Mouse (Mus musculus) myocyte (in vitro differentiated cells): ENCODE measurements around the gene Nup214. TPM values are rescaled to one million over a fixed set of nuclear protein-coding genes. Genes with fewer than 3 reads are reported as not detected.

ENCODE experiments used
- H3K27me3 ChIP-seq: one replicate; pipeline ENCODE4 v1.6.1; 2011; ENCODE audit not compliant: control insufficient read depth, insufficient read depth, insufficient read length
- H3K36me3 ChIP-seq: one replicate; pipeline ENCODE4 v1.6.1; 2011; ENCODE audit not compliant: control insufficient read depth, insufficient read depth
- H3K4me2 ChIP-seq: one replicate; pipeline ENCODE4 v1.6.1; 2011; ENCODE audit warnings: low read depth, control low read depth
- H3K4me3 ChIP-seq: one replicate; pipeline ENCODE4 v1.5.1; 2011; ENCODE audit warnings: mild to moderate bottlenecking, control low read depth, moderate library complexity
- H3K79me2 ChIP-seq: one replicate; pipeline ENCODE4 v1.6.1; 2011; ENCODE audit not compliant: control insufficient read depth, insufficient read depth
- H3ac ChIP-seq: one replicate; pipeline ENCODE4 v1.6.1; 2011; ENCODE audit not compliant: control insufficient read depth, insufficient read length
- CEBPB ChIP-seq: IDR thresholded peaks from 2 replicates; pipeline ENCODE4 v1.6.1; 2011; ENCODE audit warnings: mild to moderate bottlenecking, moderate library complexity; ENCODE audit not compliant: poor library complexity, insufficient read depth, severe bottlenecking
- E2F4 ChIP-seq: IDR thresholded peaks from one replicate; pipeline ENCODE4 v1.6.1; 2011; ENCODE audit warnings: mild to moderate bottlenecking, control low read depth, moderate library complexity; ENCODE audit not compliant: insufficient read depth
- MAX ChIP-seq: IDR thresholded peaks from one replicate; pipeline ENCODE4 v1.6.1; 2011; ENCODE audit warnings: low read depth, mild to moderate bottlenecking, control low read depth
- MYOD1 ChIP-seq, 3 experiments: IDR thresholded peaks; one replicate each; pipeline ENCODE4 v1.6.1; 2011; ENCODE audit warnings: control low read depth in 2 of 3, low read depth in 2 of 3, mild to moderate bottlenecking in 2 of 3, moderate library complexity in 1 of 3; ENCODE audit not compliant: insufficient read length in 2 of 3, control insufficient read depth in 1 of 3
- MYOG ChIP-seq, 3 experiments: IDR thresholded peaks; one replicate each; pipeline ENCODE4 v1.6.1; 2011; ENCODE audit warnings: control low read depth in 2 of 3, low read depth in 2 of 3, mild to moderate bottlenecking in 2 of 3; ENCODE audit not compliant: insufficient read length in 2 of 3, control insufficient read depth in 1 of 3, insufficient read depth in 1 of 3
- POLR2A ChIP-seq: IDR thresholded peaks from one replicate; pipeline ENCODE4 v1.6.1; 2011; ENCODE audit warnings: low read depth, mild to moderate bottlenecking, control low read depth, moderate library complexity; ENCODE audit not compliant: insufficient read length
- POLR2AphosphoS2 ChIP-seq: IDR thresholded peaks from one replicate; pipeline ENCODE4 v1.6.1; 2011; ENCODE audit warnings: low read depth, control low read depth; ENCODE audit not compliant: insufficient read length
- REST ChIP-seq: IDR thresholded peaks from one replicate; pipeline ENCODE4 v1.6.1; 2011; ENCODE audit warnings: mild to moderate bottlenecking, control low read depth, moderate library complexity; ENCODE audit not compliant: insufficient read depth, insufficient read length
- SRF ChIP-seq: IDR thresholded peaks from one replicate; pipeline ENCODE4 v1.6.1; 2011; ENCODE audit warnings: low read depth; ENCODE audit not compliant: control insufficient read depth, insufficient read length
- TCF12 ChIP-seq: IDR thresholded peaks from one replicate; pipeline ENCODE4 v1.6.1; 2011; ENCODE audit warnings: mild to moderate bottlenecking, control low read depth; ENCODE audit not compliant: poor library complexity, insufficient read depth, severe bottlenecking
- TCF3 ChIP-seq: IDR thresholded peaks from one replicate; pipeline ENCODE4 v1.6.1; 2011; ENCODE audit warnings: low read depth, control low read depth; ENCODE audit not compliant: insufficient read length
- USF1 ChIP-seq: IDR thresholded peaks from one replicate; pipeline ENCODE4 v1.6.1; 2011; ENCODE audit warnings: low read depth, mild to moderate bottlenecking, control low read depth, moderate library complexity
- polyA plus RNA-seq: library from polyadenylated mRNA; unstranded; fragments of >200 nt; fragmentation: generic; extraction: Trizol; gene quantifications from one replicate; pipeline ENCODE4 v1.2.1, GENCODE M21; 2012; ENCODE audit warnings: missing spikeins

Nup214 gene
- polyA plus RNA-seq, 1 experiment = 26.3 TPM

DNA sequence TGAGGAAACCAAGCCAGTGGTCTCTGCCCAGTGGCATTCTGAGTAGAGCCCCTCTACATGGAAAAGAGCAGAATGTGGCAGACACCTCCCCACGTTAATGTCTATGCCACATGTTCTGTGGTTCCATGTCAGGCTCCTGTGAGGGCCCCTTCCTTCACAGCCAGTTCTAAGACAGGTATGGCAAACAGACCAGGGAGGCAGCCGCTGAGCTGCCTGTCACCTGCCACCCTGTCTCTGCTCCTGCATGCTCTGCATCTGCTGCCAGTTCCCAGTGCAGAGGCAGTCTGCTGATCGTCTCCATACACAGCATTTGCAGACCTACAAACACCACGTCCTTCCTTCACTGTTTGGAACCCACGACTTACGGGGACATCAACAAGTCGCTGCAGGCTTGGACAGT, 78.2 kb downstream of the Nup214 start:
- Histone ChIP-seq H3ac (no peak overlapping the region), H3K36me3 (peaks cover 11% of the 10 kb centered on the region), H3K79me2 (no peaks in the 10 kb centered on the region), H3K27me3 (no peaks in the 10 kb centered on the region), H3K4me3 (no peak overlapping the region), H3K4me2 (no peak overlapping the region)
- TF ChIP-seq TCF12 (no peak), CEBPB (no peak), POLR2AphosphoS2 (no peak), MYOD1 (IDR thresholded peaks at IDR 0.05; ENCODE audit: control insufficient read depth in 1 of 3, insufficient read length in 2 of 3, low read depth in 2 of 3) (no peak), SRF (no peak), TCF3 (no peak), POLR2A (no peak), USF1 (no peak), REST (no peak), MYOG (IDR thresholded peaks at IDR 0.05; ENCODE audit: control insufficient read depth in 1 of 3, insufficient read depth in 1 of 3, insufficient read length in 2 of 3, low read depth in 2 of 3) (no peak), MAX (no peak), E2F4 (no peak)

DNA sequence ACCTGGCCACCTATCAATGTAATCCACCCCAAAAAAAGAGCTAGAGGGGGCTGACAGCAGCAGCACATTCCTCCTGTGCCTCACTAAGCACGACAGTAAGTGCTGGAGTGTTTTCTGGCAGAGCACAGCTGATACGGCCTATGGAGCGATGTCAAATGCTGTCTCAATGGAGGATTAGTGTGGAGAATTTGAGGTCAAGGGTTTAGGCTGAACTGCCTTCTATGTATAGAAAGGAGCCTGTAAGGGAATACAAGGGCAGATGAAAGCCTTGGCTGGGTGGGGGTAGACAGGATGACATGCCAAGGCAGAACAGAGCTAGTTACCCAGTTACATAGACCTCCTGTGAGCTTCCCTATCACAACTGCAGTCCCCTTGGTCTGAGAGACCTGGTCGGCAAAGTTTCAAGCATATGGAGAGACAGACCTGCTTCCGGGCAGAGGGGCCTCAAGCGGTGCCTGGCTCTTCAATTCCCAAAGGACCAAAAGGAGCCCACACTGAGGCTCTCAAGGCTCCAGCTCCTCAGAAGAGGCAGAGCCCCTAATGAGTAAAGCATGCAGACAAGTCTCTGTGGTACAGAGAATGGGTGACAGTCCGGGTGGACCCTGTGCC, 81.2 kb downstream of the Nup214 start:
- Histone ChIP-seq H3K4me3 (no peak overlapping the region), H3K36me3 (peaks cover 4% of the 10 kb centered on the region), H3ac (no peak overlapping the region), H3K79me2 (no peaks in the 10 kb centered on the region), H3K27me3 (peaks cover 12% of the 10 kb centered on the region), H3K4me2 (peak overlapping the region; percentile 30)
- TF ChIP-seq MYOG (IDR thresholded peaks at IDR 0.05; ENCODE audit: control insufficient read depth in 1 of 3, insufficient read depth in 1 of 3, insufficient read length in 2 of 3, low read depth in 2 of 3) (peak in 2 of 3 experiments; percentile 46 to 51), USF1 (no peak), SRF (no peak), REST (no peak), TCF12 (peak; percentile 57), TCF3 (no peak), MYOD1 (IDR thresholded peaks at IDR 0.05; ENCODE audit: control insufficient read depth in 1 of 3, insufficient read length in 2 of 3, low read depth in 2 of 3) (peak in 2 of 3 experiments; percentile 43 to 63), CEBPB (no peak), POLR2A (no peak), E2F4 (no peak), MAX (no peak), POLR2AphosphoS2 (no peak)

DNA sequence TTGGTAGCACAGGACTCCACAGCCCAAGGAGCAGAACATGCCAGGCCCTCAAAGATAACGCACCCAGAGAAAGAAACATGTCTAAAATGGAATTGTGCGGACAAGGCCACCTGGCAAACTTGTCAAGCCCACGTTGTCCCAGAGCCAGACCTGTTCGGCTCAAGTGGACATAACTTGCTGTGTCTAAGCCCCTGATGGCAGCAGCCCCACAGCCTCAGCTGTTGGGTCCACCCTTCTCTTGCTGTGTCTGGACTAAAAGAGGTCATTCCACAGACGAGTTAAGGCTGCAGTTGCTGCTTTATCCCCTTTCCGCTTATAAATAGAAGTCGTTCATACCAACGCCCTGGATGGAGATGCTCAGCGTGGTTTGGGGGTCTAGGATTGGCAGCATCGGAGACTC, 82.3 kb downstream of the Nup214 start:
- H3K4me2 ChIP-seq = peak overlapping the region; percentile 38
- H3ac ChIP-seq = no peak overlapping the region
- TF ChIP-seq POLR2A = no peak
- TF ChIP-seq TCF3 = peak; percentile 70
- peak; percentile 31 for TF ChIP-seq POLR2AphosphoS2
- no peak for TF ChIP-seq E2F4
- TF ChIP-seq MAX = no peak
- no peak for TF ChIP-seq USF1
- TF ChIP-seq MYOD1 (IDR thresholded peaks at IDR 0.05; ENCODE audit: control insufficient read depth in 1 of 3, insufficient read length in 2 of 3, low read depth in 2 of 3) = peak; percentile 56 to 96 (median 82)
- no peak for TF ChIP-seq CEBPB
- TF ChIP-seq REST = no peak
- TF ChIP-seq TCF12 = peak; percentile 87
- TF ChIP-seq SRF = no peak
- TF ChIP-seq MYOG (IDR thresholded peaks at IDR 0.05; ENCODE audit: control insufficient read depth in 1 of 3, insufficient read depth in 1 of 3, insufficient read length in 2 of 3, low read depth in 2 of 3) = peak; percentile 85 to 95 (median 88)

DNA sequence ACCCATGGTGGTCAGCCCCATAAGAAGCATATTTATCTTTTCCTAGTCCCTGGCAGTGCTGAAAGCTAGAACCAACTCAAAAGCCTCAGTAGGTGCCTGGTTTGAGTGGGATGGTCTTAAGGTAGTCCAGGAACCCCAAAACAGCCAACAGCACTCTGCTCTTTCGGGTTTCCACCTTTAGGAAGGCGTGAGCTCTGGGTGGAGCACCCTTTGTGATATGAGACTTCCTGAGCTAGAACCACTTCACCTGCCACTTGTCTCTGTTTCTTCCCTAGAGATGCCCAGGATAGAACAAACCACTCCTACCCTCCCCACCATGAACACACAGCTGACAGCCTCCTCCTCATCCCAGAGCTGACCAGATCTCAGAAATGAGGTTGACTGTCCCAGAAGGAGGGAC, 83.1 kb downstream of the Nup214 start:
- Histone ChIP-seq H3K79me2 (no peaks in the 10 kb centered on the region), H3K4me3 (no peak overlapping the region), H3K4me2 (peak overlapping the region; percentile 38), H3ac (no peak overlapping the region), H3K27me3 (peaks cover 12% of the 10 kb centered on the region), H3K36me3 (no peaks in the 10 kb centered on the region)
- TF ChIP-seq MYOG (IDR thresholded peaks at IDR 0.05; ENCODE audit: control insufficient read depth in 1 of 3, insufficient read depth in 1 of 3, insufficient read length in 2 of 3, low read depth in 2 of 3) = peak in 1 of 3 experiments; percentile 60
- TF ChIP-seq CEBPB = no peak
- no peak for TF ChIP-seq USF1
- TF ChIP-seq SRF = no peak
- TF ChIP-seq TCF3 = no peak
- peak in 2 of 3 experiments; percentile 10 to 83 for TF ChIP-seq MYOD1 (IDR thresholded peaks at IDR 0.05; ENCODE audit: control insufficient read depth in 1 of 3, insufficient read length in 2 of 3, low read depth in 2 of 3)
- TF ChIP-seq REST = no peak
- no peak for TF ChIP-seq POLR2A
- TF ChIP-seq E2F4 = no peak
- TF ChIP-seq POLR2AphosphoS2 = no peak
- TF ChIP-seq TCF12 = peak; percentile 12
- no peak for TF ChIP-seq MAX

More for the DNA sequence above, 82.3 kb downstream of the Nup214 start:
- peaks cover 12% of the 10 kb centered on the region for H3K27me3 ChIP-seq
- H3K36me3 ChIP-seq = no peaks in the 10 kb centered on the region
- no peak overlapping the region for H3K4me3 ChIP-seq
- no peaks in the 10 kb centered on the region for H3K79me2 ChIP-seq

DNA sequence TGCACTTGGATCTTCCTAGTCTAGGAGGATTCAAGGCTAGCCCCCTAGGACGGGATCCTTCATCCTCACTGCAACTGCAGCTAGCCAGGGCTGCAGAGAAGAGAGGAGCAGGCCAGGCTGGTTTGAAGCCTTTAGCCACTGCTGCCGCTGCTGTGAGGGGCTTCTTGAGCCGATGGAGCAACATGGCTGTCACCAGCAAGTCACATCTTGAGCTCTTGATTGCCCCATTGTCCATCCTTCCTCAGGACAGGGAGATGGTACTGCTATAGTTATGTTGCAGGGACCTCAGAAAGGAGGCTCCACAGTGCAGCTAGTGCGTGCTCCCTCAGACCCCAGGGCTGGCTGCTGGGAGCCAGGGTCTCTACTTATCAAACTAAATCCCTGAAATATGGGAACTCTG, 83.6 kb downstream of the Nup214 start:
- Histone ChIP-seq H3K36me3 (no peaks in the 10 kb centered on the region), H3K4me3 (no peak overlapping the region), H3K27me3 (peaks cover 17% of the 10 kb centered on the region), H3ac (no peak overlapping the region), H3K4me2 (peak overlapping the region; percentile 18), H3K79me2 (no peaks in the 10 kb centered on the region)
- TF ChIP-seq TCF3 = no peak
- no peak for TF ChIP-seq E2F4
- no peak for TF ChIP-seq MYOD1 (IDR thresholded peaks at IDR 0.05; ENCODE audit: control insufficient read depth in 1 of 3, insufficient read length in 2 of 3, low read depth in 2 of 3)
- no peak for TF ChIP-seq POLR2A
- TF ChIP-seq USF1 = no peak
- no peak for TF ChIP-seq MYOG (IDR thresholded peaks at IDR 0.05; ENCODE audit: control insufficient read depth in 1 of 3, insufficient read depth in 1 of 3, insufficient read length in 2 of 3, low read depth in 2 of 3)
- no peak for TF ChIP-seq REST
- no peak for TF ChIP-seq MAX
- TF ChIP-seq POLR2AphosphoS2 = no peak
- no peak for TF ChIP-seq CEBPB
- no peak for TF ChIP-seq SRF
- TF ChIP-seq TCF12 = no peak
